Mouse (Mus musculus) liver, embryonic 14.5 days (tissue): Measurements from ENCODE around the gene Trpc6. TPM values are rescaled to one million over a fixed set of nuclear protein-coding genes. Genes with fewer than 3 reads are reported as not detected.
A peak's percentile ranks its signal among the peaks of the same experiment; 100 is the strongest.

Experiments
- ATAC-seq: fragments of 200-750 bp; cut with Nextera tagmentation; 2 replicates; pipeline ENCODE4 v1.8.0; 2017; ENCODE audit warnings: moderate number of reproducible peaks, mild to moderate bottlenecking, moderate library complexity; ENCODE audit not compliant: insufficient read depth
- DNase-seq, 3 experiments: peaks; one replicate each; pipeline ENCODE4 v3.0.0-alpha.2; 2012 to 2013; ENCODE audit warnings: low read depth in 3 of 3, low spot score in 3 of 3
- H3K27ac ChIP-seq: fragments of 300-500 bp; sonication (generic); 2 replicates; pipeline ENCODE4 v1.5.1; 2014; ENCODE audit warnings: moderate library complexity, mild to moderate bottlenecking, control low read depth, inconsistent platforms
- H3K27me3 ChIP-seq: fragments of 300-500 bp; sonication (generic); 2 replicates; pipeline ENCODE4 v1.6.1; 2014; ENCODE audit warnings: mild to moderate bottlenecking, low read length, moderate library complexity; ENCODE audit not compliant: control insufficient read depth, insufficient read depth
- H3K36me3 ChIP-seq: fragments of 300-500 bp; sonication (generic); replicated peaks from 2 replicates; pipeline ENCODE4 v1.6.1; 2014; ENCODE audit warnings: low read depth; ENCODE audit not compliant: control insufficient read depth, insufficient read depth
- H3K4me1 ChIP-seq, 2 experiments: fragments of 200-500 bp in 1 of 2; fragments of 300-500 bp in 1 of 2; sonication (generic) in 1 of 2; replicated peaks; 2 replicates each; pipeline ENCODE4 v1.6.1; 2012 to 2014; ENCODE audit warnings: antibody characterized with exemption in 1 of 2, inconsistent platforms in 1 of 2, low read length in 1 of 2; ENCODE audit not compliant: control insufficient read depth in 2 of 2, insufficient read depth in 2 of 2
- H3K4me2 ChIP-seq: fragments of 300-500 bp; sonication (generic); 2 replicates; pipeline ENCODE4 v1.6.1; 2014; ENCODE audit warnings: low read depth, mild to moderate bottlenecking, control low read depth, moderate library complexity
- H3K4me3 ChIP-seq, 2 experiments: fragments of 200-500 bp in 1 of 2; fragments of 300-500 bp in 1 of 2; sonication (generic) in 1 of 2; 2 replicates each; pipeline ENCODE4 v1.5.1; 2012 to 2014; ENCODE audit warnings: low read depth in 2 of 2, low read length in 2 of 2, mild to moderate bottlenecking in 2 of 2, control low read depth in 1 of 2, inconsistent platforms in 1 of 2, moderate library complexity in 1 of 2; ENCODE audit not compliant: insufficient read depth in 1 of 2
- H3K9ac ChIP-seq: fragments of 300-500 bp; sonication (generic); replicated peaks from 2 replicates; pipeline ENCODE4 v1.6.1; 2014; ENCODE audit warnings: mild to moderate bottlenecking, control low read depth, moderate library complexity
- H3K9me3 ChIP-seq: fragments of 300-500 bp; sonication (generic); 2 replicates; pipeline ENCODE4 v1.6.1; 2016; ENCODE audit warnings: low read length, mixed read lengths; ENCODE audit not compliant: control insufficient read depth
- CTCF ChIP-seq: IDR thresholded peaks from 2 replicates; pipeline ENCODE4 v1.5.1; 2016; ENCODE audit warnings: antibody characterized with exemption, low read depth, control low read depth
- EP300 ChIP-seq: IDR thresholded peaks from 2 replicates; pipeline ENCODE4 v1.6.1; 2016; ENCODE audit warnings: antibody characterized with exemption, low read depth
- WGBS: fragments of 180-500 bp; shearing (Covaris S2); extraction: QIAGEN DNeasy Blood & Tissue Kit; methylation state at CpG from one replicate; pipeline ENCODE4 v1.1.7; 2014; ENCODE audit not compliant: insufficient replicate concordance; 5-methylcytosine and 5-hydroxymethylcytosine counted together
- polyA plus RNA-seq, 2 experiments: library from polyadenylated mRNA; depleted of rRNA in 1 of 2; stranded (reverse) in 1 of 2; unstranded in 1 of 2; fragments of >200 nt; fragmentation: Nextera tagmentation in 1 of 2; extraction: Ambion mirVana in 1 of 2; gene quantifications; 2 replicates each; pipeline versions ENCODE4 v1.2.1 to v1.2.3; 2012 to 2014

The Trpc6 gene
- 0.83 and 1.1 TPM in 2 replicates for polyA plus RNA-seq (2012; rRNA removed)
- 2.0 and 2.8 TPM in 2 replicates for polyA plus RNA-seq (2014; fragmentation: Nextera tagmentation; extraction: Ambion mirVana)

GRCm38 (mm10) chr9:8544041-8544794 is at the start of gene Trpc6:
Trpc6 (plus strand) TSS chr9:8544142.
- peak within 1 kb of the TSS; percentile 30 for H3K4me2 ChIP-seq
- H3K4me1 ChIP-seq, result no peaks in the 10 kb centered on the region
- WGBS, result under 1% methylated on average over 44 of the region's 44 CpGs
- H3K36me3 ChIP-seq, result no peaks in the 10 kb centered on the region
- no peak for DNase-seq
- H3K9me3 ChIP-seq, result no peaks in the 10 kb centered on the region
- no peaks in the 10 kb centered on the region for H3K27me3 ChIP-seq
- ATAC-seq, result 0 out of 2 replicates have a peak, but pooled peaks have one; percentile 35
- TF ChIP-seq EP300 (no peak), CTCF (no peak)
- no peak within 1 kb of the TSS for H3K27ac ChIP-seq
- H3K4me3 ChIP-seq, result peak within 1 kb of the TSS; percentile 9 to 26; a peak in 2 of 4 replicates
- no peak within 1 kb of the TSS for H3K9ac ChIP-seq

- ATAC-seq, result no peak
- DNase-seq, result no peak
- no peak overlapping the region for H3K4me2 ChIP-seq
- H3K36me3 ChIP-seq, result no peaks in the 10 kb centered on the region
- no peak overlapping the region for H3K4me3 ChIP-seq
- TF ChIP-seq EP300 (no peak), CTCF (no peak)
- H3K4me1 ChIP-seq, result no peaks in the 10 kb centered on the region
- no peaks in the 10 kb centered on the region for H3K9me3 ChIP-seq
- no peaks in the 10 kb centered on the region for H3K27me3 ChIP-seq
- H3K27ac ChIP-seq, result no peak overlapping the region
- H3K9ac ChIP-seq, result no peak overlapping the region
These were observed 23.0 kb upstream of the Trpc6 start for GRCm38 (mm10) chr9:8520911-8521310.

GRCm38 (mm10) chr9:8533670-8534069 is 10.3 kb upstream of the Trpc6 start:
- 57% methylated on average over 1 of the region's 1 CpGs for WGBS
- no peak overlapping the region for H3K27ac ChIP-seq
- no peak for TF ChIP-seq CTCF
- no peak for TF ChIP-seq EP300
- no peak overlapping the region for H3K9ac ChIP-seq
- no peaks in the 10 kb centered on the region for H3K9me3 ChIP-seq
- no peaks in the 10 kb centered on the region for H3K27me3 ChIP-seq
- no peak overlapping the region for H3K4me3 ChIP-seq
- no peaks in the 10 kb centered on the region for H3K36me3 ChIP-seq
- no peaks in the 10 kb centered on the region for H3K4me1 ChIP-seq
- no peak for ATAC-seq
- DNase-seq, result no peak
- no peak overlapping the region for H3K4me2 ChIP-seq

GRCm38 (mm10) chr9:8545236-8545635 is 1.3 kb downstream of the Trpc6 start:
- ATAC-seq (no peak), DNase-seq (no peak)
- no peak overlapping the region for H3K4me2 ChIP-seq
- no peak overlapping the region for H3K9ac ChIP-seq
- TF ChIP-seq CTCF (no peak), EP300 (no peak)
- no peaks in the 10 kb centered on the region for H3K4me1 ChIP-seq
- H3K4me3 ChIP-seq, result no peak overlapping the region
- 38% methylated on average over 2 of the region's 2 CpGs for WGBS
- H3K27me3 ChIP-seq, result no peaks in the 10 kb centered on the region
- H3K36me3 ChIP-seq, result no peaks in the 10 kb centered on the region
- H3K27ac ChIP-seq, result no peak overlapping the region
- no peaks in the 10 kb centered on the region for H3K9me3 ChIP-seq

GRCm38 (mm10) chr9:8558574-8558973 is 14.6 kb downstream of the Trpc6 start:
- no peaks in the 10 kb centered on the region for H3K27me3 ChIP-seq
- H3K4me3 ChIP-seq, result no peak overlapping the region
- H3K27ac ChIP-seq, result no peak overlapping the region
- WGBS, result 45% methylated on average over 1 of the region's 1 CpGs
- no peaks in the 10 kb centered on the region for H3K9me3 ChIP-seq
- no peak for TF ChIP-seq EP300
- TF ChIP-seq CTCF, result no peak
- no peaks in the 10 kb centered on the region for H3K36me3 ChIP-seq
- H3K4me1 ChIP-seq, result no peaks in the 10 kb centered on the region
- DNase-seq (no peak), ATAC-seq (no peak)
- no peak overlapping the region for H3K4me2 ChIP-seq
- H3K9ac ChIP-seq, result no peak overlapping the region
